ENCODE assay signal across 20 mouse cellular contexts in genomic region chr4:70258826-70259225, GRCm38 (mm10).
DNase-seq lines count a peak whose midpoint lies in the region; ATAC-seq lines count a peak whose summit lies in the region.
"Had no signal": no experiment of that assay in that cellular context is flagged by ENCODE, and none has a peak within 500 bp of the region (broad histone marks: within the 10 kb centered on the region; RNA-seq: fewer than 3 reads in every experiment).

No protein-coding gene starts in this region.

- no peak for DNase-seq in forebrain, embryonic 10.5 days (ENCODE audit: extremely low spot score, low spot score)
- no peak for DNase-seq in hindbrain, embryonic 10.5 days (ENCODE audit: low spot score)
- no peak for DNase-seq in midbrain, embryonic 14.5 days
- no peak for DNase-seq in ovary, adult 18-20 months (ENCODE audit: low spot score)
- DNase-seq: adrenal gland, adult 8-10 months; embryo, embryonic 11 days; heart, postnatal 4 days; kidney, adult 2 months; kidney, postnatal 14 days; lung, adult 2 months; thymus, postnatal 14 days had no signal

- H3K4me1 ChIP-seq in forebrain, embryonic 13.5 days = peaks cover 15% of the 10 kb centered on the region
- H3K4me1 ChIP-seq in forebrain, embryonic 10.5 days = no peaks in the 10 kb centered on the region
- peaks cover 18% of the 10 kb centered on the region for H3K4me1 ChIP-seq in hindbrain, embryonic 15.5 days (replicated peaks)
- peaks cover 9% of the 10 kb centered on the region; the same call in 1 of the 2 replicates for H3K4me1 ChIP-seq in hindbrain, embryonic 10.5 days (replicated peaks)
- H3K4me1 ChIP-seq in midbrain, embryonic 16.5 days (ENCODE audit: control insufficient read depth, insufficient read depth, low read length) = peaks cover 15% of the 10 kb centered on the region
- H3K4me1 ChIP-seq in midbrain, embryonic 14.5 days (ENCODE audit: control insufficient read depth, insufficient read depth, low read length) = peaks cover 14% of the 10 kb centered on the region; the same call in 1 of the 2 replicates
- H3K4me1 ChIP-seq: limb, embryonic 12.5 days had no signal

- no peak overlapping the region for H3K4me2 ChIP-seq in forebrain, embryonic 13.5 days
- H3K4me2 ChIP-seq in hindbrain, embryonic 15.5 days = no peak overlapping the region
- no peak overlapping the region for H3K4me2 ChIP-seq in midbrain, embryonic 16.5 days (ENCODE audit: low read length)
- H3K4me2 ChIP-seq in midbrain, embryonic 14.5 days (ENCODE audit: low read length) = no peak overlapping the region
- H3K4me2 ChIP-seq: limb, embryonic 12.5 days; liver, embryonic 12.5 days; neural tube, embryonic 12.5 days had no signal

- H3K9ac ChIP-seq in forebrain, embryonic 13.5 days = no peak overlapping the region
- no peak overlapping the region for H3K9ac ChIP-seq in hindbrain, embryonic 15.5 days
- H3K9ac ChIP-seq in midbrain, embryonic 16.5 days (ENCODE audit: low read depth, low read length) = no peak overlapping the region
- no peak overlapping the region for H3K9ac ChIP-seq in midbrain, embryonic 14.5 days (replicated peaks; ENCODE audit: low read length)
- H3K9ac ChIP-seq: limb, embryonic 12.5 days; liver, embryonic 12.5 days; neural tube, embryonic 12.5 days had no signal

- no peaks in the 10 kb centered on the region for H3K27me3 ChIP-seq in forebrain, embryonic 13.5 days
- H3K27me3 ChIP-seq in forebrain, embryonic 10.5 days (ENCODE audit: poor library complexity, severe bottlenecking) = no peaks in the 10 kb centered on the region
- H3K27me3 ChIP-seq in hindbrain, embryonic 15.5 days = no peaks in the 10 kb centered on the region
- H3K27me3 ChIP-seq in hindbrain, embryonic 10.5 days (ENCODE audit: insufficient read depth, poor library complexity, severe bottlenecking) = no peaks in the 10 kb centered on the region
- no peaks in the 10 kb centered on the region for H3K27me3 ChIP-seq in midbrain, embryonic 16.5 days (ENCODE audit: control insufficient read depth, insufficient read depth, low read depth, low read length)
- H3K27me3 ChIP-seq in midbrain, embryonic 14.5 days (ENCODE audit: control insufficient read depth, insufficient read depth, low read length) = no peaks in the 10 kb centered on the region
- H3K27me3 ChIP-seq: limb, embryonic 12.5 days; liver, embryonic 12.5 days; megakaryocyte, embryonic 14.5 days; neural tube, embryonic 12.5 days; Patski had no signal

- peak overlapping the region; percentile 57; the same call in 1 of the 2 replicates for H3K27ac ChIP-seq in forebrain, embryonic 13.5 days
- H3K27ac ChIP-seq in forebrain, embryonic 10.5 days = no peak overlapping the region
- H3K27ac ChIP-seq in hindbrain, embryonic 15.5 days (replicated peaks) = peak overlapping the region; percentile 13; the same call in 1 of the 2 replicates
- H3K27ac ChIP-seq in hindbrain, embryonic 10.5 days = no peak overlapping the region
- H3K27ac ChIP-seq in midbrain, embryonic 16.5 days (ENCODE audit: low read length) = peak overlapping the region; percentile 28; the same call in 1 of the 2 replicates
- H3K27ac ChIP-seq in midbrain, embryonic 14.5 days (replicated peaks; ENCODE audit: low read depth, low read length) = no peak overlapping the region
- H3K27ac ChIP-seq: limb, embryonic 12.5 days; liver, embryonic 12.5 days; neural tube, embryonic 12.5 days had no signal

- ATAC-seq in forebrain, embryonic 13.5 days = no peak
- no peak for ATAC-seq in hindbrain, embryonic 15.5 days (ENCODE audit: low FRiP score, low read depth)
- ATAC-seq in midbrain, embryonic 16.5 days = no peak
- ATAC-seq in midbrain, embryonic 14.5 days (ENCODE audit: low FRiP score, low TSS enrichment) = no peak
- ATAC-seq: CD4-positive, CD25-positive, alpha-beta regulatory T cell, adult 4 months; liver, embryonic 12.5 days; Patski had no signal

- H3K36me3 ChIP-seq in forebrain, embryonic 13.5 days (ENCODE audit: poor library complexity, severe bottlenecking) = peaks cover 52% of the 10 kb centered on the region
- H3K36me3 ChIP-seq in forebrain, embryonic 10.5 days (replicated peaks) = peaks cover 82% of the 10 kb centered on the region
- peaks cover 14% of the 10 kb centered on the region; the same call in 1 of the 2 replicates for H3K36me3 ChIP-seq in hindbrain, embryonic 15.5 days
- H3K36me3 ChIP-seq in hindbrain, embryonic 10.5 days = peaks cover 79% of the 10 kb centered on the region
- H3K36me3 ChIP-seq in midbrain, embryonic 16.5 days (ENCODE audit: control insufficient read depth, insufficient read depth, low read length) = peaks cover 10% of the 10 kb centered on the region; the same call in 1 of the 2 replicates
- peaks cover 16% of the 10 kb centered on the region for H3K36me3 ChIP-seq in midbrain, embryonic 14.5 days (ENCODE audit: control insufficient read depth, insufficient read depth, low read length)

- no peaks in the 10 kb centered on the region for H3K9me3 ChIP-seq in forebrain, embryonic 13.5 days (replicated peaks)
- H3K9me3 ChIP-seq in forebrain, embryonic 10.5 days = no peaks in the 10 kb centered on the region
- no peaks in the 10 kb centered on the region for H3K9me3 ChIP-seq in hindbrain, embryonic 15.5 days
- no peaks in the 10 kb centered on the region for H3K9me3 ChIP-seq in hindbrain, embryonic 10.5 days
- H3K9me3 ChIP-seq in midbrain, embryonic 16.5 days (replicated peaks; ENCODE audit: control insufficient read depth, low read length, poor library complexity, severe bottlenecking) = no peaks in the 10 kb centered on the region
- no peaks in the 10 kb centered on the region for H3K9me3 ChIP-seq in midbrain, embryonic 14.5 days (ENCODE audit: control insufficient read depth, low read length)
- H3K9me3 ChIP-seq: limb, embryonic 12.5 days; liver, embryonic 12.5 days; megakaryocyte, embryonic 14.5 days; neural tube, embryonic 12.5 days had no signal

- no peak overlapping the region for H3K4me3 ChIP-seq in forebrain, embryonic 13.5 days
- no peak overlapping the region for H3K4me3 ChIP-seq in forebrain, embryonic 10.5 days
- H3K4me3 ChIP-seq in hindbrain, embryonic 15.5 days = no peak overlapping the region
- no peak overlapping the region for H3K4me3 ChIP-seq in hindbrain, embryonic 10.5 days
- H3K4me3 ChIP-seq in midbrain, embryonic 16.5 days (ENCODE audit: low read depth, low read length) = no peak overlapping the region
- no peak overlapping the region for H3K4me3 ChIP-seq in midbrain, embryonic 14.5 days (replicated peaks; ENCODE audit: low read depth, low read length)
- H3K4me3 ChIP-seq: limb, embryonic 12.5 days; liver, embryonic 12.5 days; megakaryocyte, embryonic 14.5 days; neural tube, embryonic 12.5 days had no signal

- WGBS in forebrain, embryonic 13.5 days = 61% methylated on average over 9 of the region's 9 CpGs
- WGBS in forebrain, embryonic 10.5 days = 76% methylated on average over 9 of the region's 9 CpGs
- 61% methylated on average over 9 of the region's 9 CpGs for WGBS in hindbrain, embryonic 15.5 days
- WGBS in hindbrain, embryonic 10.5 days = 66% methylated on average over 9 of the region's 9 CpGs
- 47% methylated on average over 9 of the region's 9 CpGs for WGBS in midbrain, embryonic 16.5 days
- 58% methylated on average over 9 of the region's 9 CpGs for WGBS in midbrain, embryonic 14.5 days

Comparison
In these comparisons a context has a peak if more than half of its experiments do, and no peak if none do; other contexts are left out.
1. H3K27ac ChIP-seq: peak in forebrain, embryonic 13.5 days (single experiment), hindbrain, embryonic 15.5 days (single experiment) and midbrain, embryonic 16.5 days (single experiment); none in forebrain, embryonic 10.5 days (single experiment), hindbrain, embryonic 10.5 days (single experiment) and midbrain, embryonic 14.5 days (single experiment).